Mouse (Mus musculus) small intestine, adult 2 months (tissue): Measurements from ENCODE around the gene Abhd12b.

Experiments used
- CTCF ChIP-seq: fragments of 200-500 bp; IDR thresholded peaks from 2 replicates; pipeline ENCODE4 v1.5.1; 2012; ENCODE audit warnings: low read depth, mild to moderate bottlenecking, control low read depth, inconsistent platforms, low read length, moderate library complexity, mixed read lengths; ENCODE audit not compliant: insufficient replicate concordance, insufficient read length; ENCODE audit errors: extremely low read depth
- POLR2A ChIP-seq: fragments of 200-500 bp; IDR thresholded peaks from 2 replicates; pipeline ENCODE4 v1.6.1; 2012; ENCODE audit warnings: low read depth, mild to moderate bottlenecking, control low read depth, inconsistent platforms, low read length, moderate library complexity

GRCm38 (mm10) chr12:70169969-70170368 is 16.0 kb downstream of the Abhd12b start:
- no peak for TF ChIP-seq CTCF
- TF ChIP-seq POLR2A = no peak
